Mouse (Mus musculus): Measurements from ENCODE around the gene Ppp4c.

Gene Ppp4c

DNA sequence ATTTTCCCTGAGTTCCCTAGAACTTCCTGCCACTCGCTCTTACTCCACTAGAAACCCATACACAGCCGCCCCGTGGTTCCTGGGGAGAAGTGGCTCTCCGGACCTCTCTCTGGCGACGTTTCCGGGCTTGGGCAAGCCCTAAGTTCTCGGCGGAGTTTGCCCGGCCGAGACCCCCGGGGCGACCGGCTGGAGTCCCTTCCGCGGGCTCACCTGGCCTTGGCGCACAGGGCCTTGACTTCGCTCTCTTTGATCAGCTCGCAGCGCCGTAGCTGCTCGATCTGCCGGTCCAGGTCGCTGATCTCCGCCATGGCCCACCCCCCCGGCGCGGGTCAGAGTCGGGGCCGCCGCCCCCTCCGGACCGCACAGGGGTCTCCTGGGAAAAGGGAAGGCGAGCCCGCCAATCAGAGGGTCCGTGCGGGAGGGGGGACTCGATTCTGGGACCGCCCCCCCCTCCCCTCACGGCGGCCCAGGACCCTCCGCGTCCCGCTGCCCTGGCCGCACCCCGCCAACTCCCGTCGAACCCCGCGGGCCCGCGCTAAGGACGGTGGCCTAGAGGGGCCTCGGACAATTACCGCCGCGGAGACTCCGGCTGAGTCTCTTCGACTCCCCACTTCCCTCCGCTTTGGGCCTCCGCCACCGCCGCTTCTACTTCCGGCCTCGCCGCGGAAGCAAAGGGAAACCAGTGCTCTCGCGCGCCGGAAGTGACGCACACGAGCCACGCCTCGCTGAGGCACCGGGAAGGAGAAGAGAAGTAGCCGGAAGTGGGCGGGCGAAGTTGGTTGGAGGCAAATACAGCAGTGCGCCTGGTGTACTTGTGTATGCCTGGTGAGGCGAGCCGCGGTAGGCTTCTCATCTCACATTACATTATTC is at the start of gene Ppp4c:
Gene Ppp4c (minus strand): TSS at position 646 of the 870 bp plus-strand sequence.
- peak; percentile 92 for ATAC-seq (ENCODE audit: low TSS enrichment)

DNA sequence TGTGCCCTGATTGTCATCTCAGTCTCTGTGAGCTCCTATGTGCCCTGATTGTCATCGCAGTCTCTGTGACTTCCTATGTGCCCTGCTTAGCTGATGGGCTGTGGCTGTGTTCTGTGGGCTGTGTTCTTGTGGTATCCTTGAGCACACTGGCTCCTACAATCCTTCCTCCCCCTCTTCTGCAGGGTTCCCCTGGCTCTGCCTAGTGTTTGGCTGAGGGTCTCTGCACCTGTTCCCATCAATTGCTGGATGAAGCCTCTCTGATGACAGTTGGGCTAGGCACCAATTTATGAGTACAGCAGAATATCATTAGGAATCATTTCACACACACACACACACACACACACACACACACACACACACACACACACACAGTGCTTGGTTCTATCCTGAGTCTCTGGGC is 41.0 kb upstream of the Ppp4c start:
- no peak for ATAC-seq (ENCODE audit: low TSS enrichment)

DNA sequence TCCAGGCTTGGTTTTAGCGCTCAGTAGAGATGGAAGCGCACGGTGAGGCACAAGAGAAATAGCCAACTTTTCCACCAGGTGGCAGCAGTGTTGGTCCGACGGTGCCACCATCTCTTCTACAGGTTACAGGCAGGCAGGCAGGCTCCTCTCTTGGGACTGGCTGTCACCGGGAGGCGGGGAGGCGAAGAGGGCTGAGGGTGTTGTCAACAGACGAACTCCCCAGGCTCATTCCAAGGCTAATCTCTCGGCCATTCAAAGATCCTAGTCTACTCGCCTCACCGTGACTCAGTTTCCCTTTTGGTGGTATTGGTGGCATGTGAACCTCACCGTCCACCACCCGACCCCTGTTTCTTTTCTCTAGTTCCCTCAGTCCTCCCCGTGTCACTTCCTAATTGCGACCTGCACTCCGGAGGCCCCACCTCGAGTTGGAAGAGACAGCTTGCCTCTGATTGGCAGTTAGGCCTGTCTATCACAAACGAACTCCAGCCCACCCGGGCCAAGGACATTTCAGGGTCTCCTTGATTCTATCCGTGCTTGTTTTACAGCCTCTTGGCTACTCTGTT is 39.8 kb upstream of the Ppp4c start:
- ATAC-seq (ENCODE audit: low TSS enrichment), result peak; percentile 88; the same call in 1 of the 2 replicates

DNA sequence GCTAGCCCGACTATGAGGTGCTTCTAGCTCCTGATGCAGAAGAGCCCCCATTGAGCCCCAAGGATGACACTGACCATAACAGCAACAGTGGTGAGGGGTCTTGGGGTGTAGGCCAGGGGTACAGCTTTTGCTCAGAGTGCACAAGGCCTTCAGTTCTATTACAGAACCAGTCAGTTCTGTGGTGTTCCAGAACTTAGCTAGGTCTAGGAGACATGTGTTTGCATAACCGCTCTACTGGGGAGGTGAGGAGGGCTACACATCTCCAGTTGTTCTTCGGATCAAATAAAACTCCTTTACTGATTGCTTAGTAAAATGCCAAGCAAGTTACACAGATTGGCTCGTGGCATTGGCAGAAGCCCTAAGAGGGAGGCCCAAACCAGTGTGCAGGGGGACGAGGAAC is 39.2 kb upstream of the Ppp4c start, which contains the start of gene 4930451I11Rik:
Gene 4930451I11Rik (minus strand): TSS at position 101 of the 400 bp plus-strand sequence.
- ATAC-seq (ENCODE audit: low TSS enrichment), result peak; percentile 22; the same call in 1 of the 2 replicates

DNA sequence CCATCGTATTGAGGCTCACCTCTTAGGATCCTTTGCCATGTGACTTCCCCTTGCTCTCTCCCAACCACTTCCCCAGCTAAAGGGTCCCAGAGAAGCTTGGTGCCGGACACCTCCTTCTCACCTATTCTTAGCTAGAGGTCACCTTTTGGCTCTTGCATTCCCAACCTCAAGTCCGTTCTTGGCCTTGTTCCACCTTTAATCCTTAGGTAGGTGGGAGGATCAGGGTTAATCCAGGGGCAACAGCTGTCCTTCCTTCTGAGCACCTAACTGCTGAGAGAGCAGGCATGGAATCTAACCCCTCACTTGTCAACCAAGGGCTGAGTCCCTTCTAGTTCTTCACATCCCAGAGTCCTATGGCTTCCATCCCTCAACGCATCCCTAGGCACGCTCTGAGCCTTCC is 33.7 kb upstream of the Ppp4c start:
- ATAC-seq (ENCODE audit: low TSS enrichment), result no peak

DNA sequence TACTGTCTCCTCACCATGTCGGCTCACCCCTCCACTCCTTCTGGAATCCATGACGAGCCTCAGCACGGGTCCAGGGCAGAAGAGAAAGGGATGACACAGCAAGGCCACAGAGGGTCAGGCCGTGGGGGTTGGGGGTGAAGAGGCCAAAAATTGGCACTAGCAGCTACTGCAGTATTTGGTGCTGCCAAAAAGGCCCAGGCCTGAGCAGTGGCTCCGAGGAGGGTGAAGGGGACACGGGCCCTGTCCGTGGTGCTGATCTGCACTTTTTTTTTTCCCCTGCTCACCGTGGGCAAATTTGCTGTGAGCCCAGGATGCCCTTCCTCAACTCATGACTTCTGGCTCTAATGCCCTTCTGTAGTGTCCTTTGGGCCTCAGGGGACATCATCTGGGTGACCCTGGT is 33.1 kb upstream of the Ppp4c start:
- ATAC-seq (ENCODE audit: low TSS enrichment), result no peak

DNA sequence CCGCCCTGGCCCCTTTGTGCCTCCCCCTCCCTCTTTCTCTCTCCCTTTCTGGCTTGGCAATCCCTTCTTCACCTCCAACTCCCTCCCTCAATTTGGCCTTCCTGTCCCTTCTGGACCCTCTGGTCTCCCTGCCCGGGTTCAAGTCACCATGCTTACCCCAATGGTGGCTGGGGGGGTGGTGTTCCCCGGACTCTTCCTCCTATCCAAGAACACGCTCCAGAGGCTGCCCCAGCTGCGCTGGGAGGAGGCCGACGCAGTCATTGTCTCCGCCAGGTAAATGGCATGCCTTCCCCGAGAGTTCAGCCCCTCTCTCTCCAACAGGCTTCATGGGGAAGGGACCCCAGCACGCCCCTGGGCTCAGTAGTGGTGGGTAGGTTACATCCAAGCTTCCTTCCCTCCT is 31.6 kb upstream of the Ppp4c start:
- no peak for ATAC-seq (ENCODE audit: low TSS enrichment)

DNA sequence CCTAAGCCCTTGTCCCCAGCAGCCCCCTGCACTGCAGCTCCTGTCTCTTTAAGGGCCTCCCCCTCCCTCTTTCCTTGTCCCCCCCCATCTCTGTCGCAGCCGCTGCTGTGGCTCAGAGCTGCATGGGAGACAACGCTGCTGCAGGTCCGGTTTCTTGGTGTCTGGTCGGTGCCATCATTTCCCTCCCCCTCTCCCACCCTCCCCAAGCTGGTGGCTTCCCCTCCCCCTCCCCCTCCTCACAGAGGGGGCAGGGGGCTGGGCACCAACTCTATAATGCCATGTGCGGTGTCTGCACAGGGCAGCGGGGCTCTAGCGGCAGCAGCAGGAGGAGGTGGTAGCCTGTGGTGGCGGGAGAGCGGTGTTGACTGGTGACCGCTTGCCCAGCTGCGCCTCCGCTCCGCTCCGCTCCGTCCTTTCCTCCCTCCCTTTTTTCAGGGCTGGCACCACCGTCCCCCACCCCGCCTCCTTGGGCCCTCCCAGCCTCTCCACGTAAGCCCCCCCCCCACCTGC is 31.0 kb upstream of the Ppp4c start:
- peak; percentile 20; the same call in 1 of the 2 replicates for ATAC-seq (ENCODE audit: low TSS enrichment)

DNA sequence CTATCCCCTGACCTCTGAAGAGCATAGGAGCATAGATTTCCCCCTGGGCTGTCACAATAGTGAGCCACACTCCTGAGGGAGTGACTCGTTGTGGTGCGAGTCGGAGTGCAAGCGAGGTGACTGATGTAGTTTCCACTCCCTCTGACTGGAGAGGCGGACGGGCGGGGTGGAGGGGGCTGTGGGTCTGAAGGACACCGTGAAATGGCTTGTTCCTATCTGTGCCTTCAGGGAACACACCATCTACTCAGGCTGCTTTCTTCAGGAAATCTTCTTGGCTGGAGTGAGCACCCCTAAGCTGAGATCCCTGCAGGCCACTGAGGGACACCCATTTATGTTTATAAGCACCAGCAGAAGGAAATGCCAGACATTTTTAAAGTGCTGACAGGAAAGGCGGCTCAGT is 30.4 kb upstream of the Ppp4c start:
- ATAC-seq (ENCODE audit: low TSS enrichment), result peak; percentile 52; the same call in 1 of the 2 replicates

DNA sequence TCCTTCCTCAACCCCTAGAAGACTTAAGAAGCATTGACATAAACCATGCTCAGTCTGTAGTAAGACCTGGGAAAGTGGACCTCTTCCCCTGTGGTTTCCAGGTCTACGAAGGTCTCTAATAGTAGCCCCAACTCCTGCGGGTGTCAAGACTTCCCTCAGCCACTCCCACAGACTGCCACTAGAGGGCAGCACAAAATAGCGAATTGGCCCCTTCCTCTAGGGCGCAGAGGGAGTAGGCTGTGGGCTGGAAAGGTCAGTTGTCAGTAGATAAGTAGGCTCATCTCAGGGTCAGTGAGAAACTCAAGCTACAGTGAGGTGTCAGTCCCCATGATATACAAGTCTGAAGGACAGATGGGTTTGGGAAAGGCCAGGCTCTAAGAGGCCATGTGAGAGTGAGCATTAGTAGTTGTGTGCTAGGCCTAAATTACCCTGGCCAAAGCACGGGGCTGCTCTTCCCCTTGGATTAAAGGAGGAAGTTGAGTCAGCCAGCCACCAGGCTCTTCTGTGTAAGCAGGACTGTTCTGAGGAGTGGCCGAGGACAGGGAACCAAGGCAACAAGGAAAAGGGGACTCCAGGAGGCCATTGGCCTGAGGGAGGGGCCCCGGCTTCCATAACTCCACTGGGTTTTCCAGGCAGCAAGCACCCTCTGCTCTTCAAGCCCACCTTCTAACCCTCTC is 29.7 kb upstream of the Ppp4c start:
- peak; percentile 39; the same call in 1 of the 2 replicates for ATAC-seq (ENCODE audit: low TSS enrichment)

DNA sequence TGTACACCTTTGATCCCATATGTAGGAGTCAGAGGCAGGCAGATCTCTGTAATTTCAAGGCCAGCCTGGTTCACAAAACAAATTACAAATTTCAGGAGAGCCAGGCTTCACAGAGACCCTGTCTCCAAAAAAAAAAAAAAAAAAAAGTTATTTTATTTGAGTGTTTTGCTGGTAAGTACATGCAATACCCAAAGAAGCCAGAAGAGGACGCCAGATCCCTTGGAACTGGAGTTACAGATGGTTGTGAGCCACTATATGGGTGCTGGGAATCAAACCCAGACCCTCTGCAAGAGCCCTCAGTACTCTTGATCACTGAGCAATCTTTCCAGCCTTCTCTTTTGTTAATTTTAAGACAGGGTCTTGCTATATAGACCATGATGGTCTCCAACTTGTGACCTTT is 26.5 kb upstream of the Ppp4c start:
- ATAC-seq (ENCODE audit: low TSS enrichment), result no peak

DNA sequence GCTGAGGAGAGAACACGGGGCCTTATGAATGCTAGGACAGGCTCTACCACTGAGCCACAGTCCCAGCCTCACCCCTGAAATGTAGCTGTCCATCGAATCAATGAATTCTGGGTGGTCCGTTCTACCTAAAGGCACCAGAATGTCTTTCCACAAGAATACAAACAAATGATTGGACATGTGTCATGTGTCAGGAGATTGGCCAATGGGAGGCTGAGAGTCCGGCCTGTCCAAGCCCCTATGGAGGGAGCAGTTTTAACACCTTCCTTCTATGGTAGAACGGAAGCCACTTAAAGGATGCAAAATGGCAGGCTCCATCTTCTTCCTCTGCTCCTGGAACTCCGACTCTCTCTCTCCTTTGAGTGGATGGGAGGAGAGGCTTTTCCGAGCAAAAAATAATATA is 25.3 kb upstream of the Ppp4c start:
- no peak for ATAC-seq (ENCODE audit: low TSS enrichment)

DNA sequence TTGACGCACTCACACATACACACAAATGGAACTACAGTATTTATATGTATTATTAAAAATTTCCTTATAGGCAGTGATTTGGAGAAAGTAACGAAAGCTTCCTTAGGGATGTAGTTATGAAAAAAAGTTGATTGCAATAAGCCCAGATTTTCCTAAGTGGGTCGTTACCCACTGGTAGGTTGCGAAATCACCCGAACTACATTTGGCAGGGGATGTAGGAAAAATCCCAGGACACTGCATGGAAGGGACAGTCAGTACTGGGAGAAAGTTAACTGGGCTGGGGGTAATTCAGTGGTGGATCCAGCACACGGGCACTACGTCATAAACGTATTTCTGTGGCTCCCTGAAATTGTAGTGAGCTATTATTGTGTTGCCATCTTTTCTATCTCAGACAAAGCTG is 24.2 kb upstream of the Ppp4c start:
- no peak for ATAC-seq (ENCODE audit: low TSS enrichment)

DNA sequence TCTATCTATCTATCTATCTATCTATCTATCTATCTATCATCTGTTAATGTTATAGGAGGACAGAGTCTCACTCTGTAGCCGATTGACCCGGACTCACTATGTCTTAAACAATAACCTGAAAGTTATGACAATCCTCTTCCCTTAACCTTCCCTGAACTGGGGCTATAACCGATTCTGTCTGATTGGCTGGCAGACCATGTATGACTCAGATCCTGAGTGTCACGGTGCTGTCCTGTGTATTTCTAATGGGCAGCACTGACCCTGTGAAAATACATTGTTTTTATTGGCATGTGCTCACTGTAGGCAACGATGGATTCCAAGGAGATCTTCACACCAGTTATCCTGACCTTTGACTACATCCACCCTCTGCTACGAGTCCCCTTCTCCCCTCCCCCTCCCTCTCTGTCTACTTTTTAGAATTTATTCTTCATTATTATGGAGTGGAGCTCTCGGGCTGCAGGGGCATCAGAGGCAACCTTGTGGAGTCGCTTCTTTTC is 23.5 kb upstream of the Ppp4c start:
- ATAC-seq (ENCODE audit: low TSS enrichment), result no peak

DNA sequence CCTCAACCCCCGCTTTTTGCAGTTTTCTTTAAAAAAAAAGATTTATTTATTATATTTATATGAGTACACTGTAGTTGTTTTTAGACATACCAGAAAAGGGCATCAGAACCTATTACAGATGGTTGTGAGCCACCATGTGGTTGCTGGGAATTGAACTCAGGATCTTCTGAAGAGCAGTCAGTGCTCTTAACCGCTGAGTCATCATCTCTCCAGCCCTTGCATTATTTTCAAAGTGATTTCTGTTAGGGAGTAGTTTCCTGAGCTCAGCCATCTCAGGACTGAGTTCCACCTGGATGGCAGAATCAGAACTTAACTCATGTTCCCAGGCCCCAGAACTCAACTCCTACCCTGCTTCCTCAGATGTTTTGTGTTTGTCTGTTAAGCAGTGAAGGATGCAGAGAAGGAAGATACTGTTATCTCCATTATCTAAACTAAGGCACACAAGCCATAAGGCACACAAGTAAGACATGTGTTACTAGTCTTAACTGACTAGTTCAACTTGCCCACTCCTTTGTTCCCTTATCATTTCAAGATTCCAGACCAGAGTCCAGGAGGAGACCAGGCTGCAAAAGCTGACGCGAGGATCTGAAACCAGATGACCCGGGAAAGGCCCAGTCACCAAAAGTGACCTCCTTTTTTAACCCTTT is 17.6 kb upstream of the Ppp4c start:
- ATAC-seq (ENCODE audit: low TSS enrichment), result no peak

DNA sequence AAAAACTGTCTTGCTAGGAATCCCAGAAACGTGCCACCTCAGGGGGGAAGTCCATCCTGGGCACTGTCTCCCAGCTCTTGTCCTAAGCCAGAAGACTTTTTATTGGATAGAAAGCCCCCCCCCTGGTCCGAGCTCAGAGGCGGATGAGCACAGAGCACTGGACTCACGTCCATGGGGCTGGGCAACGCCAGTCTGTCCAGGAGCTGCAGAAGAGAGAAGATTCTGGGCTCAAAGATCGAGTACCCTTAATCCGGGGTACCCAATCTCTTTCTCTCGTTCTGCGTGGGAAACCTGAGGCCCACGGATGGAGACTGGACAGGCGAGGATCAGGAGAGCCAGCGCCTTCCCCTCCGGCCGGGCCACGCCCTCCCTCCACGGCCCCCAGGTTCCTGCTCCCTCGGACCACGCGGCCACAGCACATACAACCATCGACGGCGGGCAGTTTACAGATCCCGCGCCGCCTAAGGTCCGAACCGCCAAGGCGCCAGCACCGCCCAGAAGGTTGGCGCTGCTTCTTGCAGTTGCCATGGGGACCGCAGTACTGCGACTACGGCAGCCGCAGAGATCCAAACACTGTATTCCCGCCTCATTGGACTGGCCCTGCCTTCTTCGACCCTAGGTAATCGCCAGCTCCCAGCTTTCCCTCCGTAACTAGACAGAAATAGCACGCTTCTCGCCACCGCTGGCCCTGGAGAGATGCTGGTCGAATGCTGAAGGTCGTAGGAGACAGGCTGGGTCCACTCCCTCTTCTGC is 16.6 kb upstream of the Ppp4c start:
- peak; percentile 89 for ATAC-seq (ENCODE audit: low TSS enrichment)

DNA sequence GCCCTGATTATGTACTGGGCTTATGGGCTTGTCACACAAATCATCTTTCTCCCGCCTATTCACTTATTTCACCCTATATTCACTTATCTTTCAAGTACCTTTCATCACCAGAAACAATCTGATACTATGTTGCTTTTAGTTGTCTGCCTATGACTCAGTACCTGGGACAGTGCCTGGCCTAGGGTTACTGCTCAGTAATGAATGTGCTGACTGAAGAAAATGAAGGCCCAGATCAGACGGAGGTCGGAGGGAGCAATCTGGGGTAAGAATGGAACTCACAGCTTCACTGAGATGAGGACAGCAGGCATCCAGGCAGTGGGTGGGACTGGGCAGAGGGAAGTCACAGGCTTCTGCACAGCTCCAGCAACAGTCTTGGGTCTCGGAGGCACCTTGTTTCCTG is 15.1 kb upstream of the Ppp4c start:
- ATAC-seq (ENCODE audit: low TSS enrichment), result no peak

DNA sequence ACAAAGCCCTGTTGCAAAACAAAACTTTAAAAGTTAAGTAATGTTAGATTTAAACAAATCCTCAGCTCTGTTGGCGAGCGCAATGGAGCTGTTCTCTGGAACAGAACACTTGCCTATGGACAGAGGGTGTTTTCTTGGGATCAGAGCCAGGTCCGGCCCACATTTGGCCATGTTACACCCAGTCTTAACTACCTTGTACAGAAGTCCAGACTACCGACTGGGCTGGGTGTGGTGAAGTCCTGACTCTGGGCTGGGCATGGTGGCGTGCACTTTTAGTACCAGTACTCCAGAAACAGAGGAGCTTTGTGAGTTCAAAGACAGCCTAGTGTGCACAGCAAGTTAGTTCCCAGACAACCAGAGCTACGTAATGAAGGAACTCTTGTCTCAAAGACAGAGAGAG is 14.7 kb upstream of the Ppp4c start:
- no peak for ATAC-seq (ENCODE audit: low TSS enrichment)

DNA sequence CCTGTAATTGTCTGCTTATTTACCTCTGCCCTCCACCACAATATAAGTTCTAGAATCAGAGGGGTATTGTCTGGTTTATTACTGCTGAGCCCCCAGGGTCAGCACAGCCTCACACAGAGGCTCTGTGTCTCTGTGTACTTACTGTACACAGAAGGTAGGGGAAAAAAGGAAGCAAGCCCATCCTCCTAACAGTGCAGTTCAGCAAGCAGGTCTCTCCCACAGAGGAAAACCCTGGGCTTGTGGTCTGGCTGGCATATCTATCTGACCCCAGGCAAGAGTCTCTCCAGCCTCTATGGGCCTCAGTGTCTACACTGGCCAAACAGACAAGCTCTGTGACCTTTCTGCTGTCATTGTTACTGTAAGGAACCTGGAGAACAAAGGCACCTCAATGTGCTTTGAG is 11.5 kb upstream of the Ppp4c start:
- ATAC-seq (ENCODE audit: low TSS enrichment), result no peak

DNA sequence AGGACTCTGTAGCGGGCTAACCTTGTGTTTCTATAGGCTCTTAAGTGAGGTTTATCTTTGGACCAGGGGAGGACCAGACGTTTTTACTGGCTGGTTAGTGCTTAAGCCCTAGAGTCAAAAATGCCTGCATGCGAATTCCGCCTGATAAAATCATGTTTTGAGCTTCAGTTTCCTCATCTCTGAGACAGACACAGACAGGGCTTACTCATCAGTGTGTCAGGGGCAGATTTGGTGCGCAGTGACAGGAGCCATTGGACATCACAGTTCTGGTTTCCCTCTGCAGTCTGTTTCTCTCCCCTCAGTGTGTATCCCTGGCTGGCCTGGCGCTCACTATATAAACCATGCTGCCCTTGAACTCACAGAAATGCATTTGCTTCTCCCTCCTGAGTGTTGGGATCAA is 10.9 kb upstream of the Ppp4c start:
- ATAC-seq (ENCODE audit: low TSS enrichment), result no peak
